17 mouse cellular contexts compared by ENCODE assay signal in genomic region chr4:140809118-140809517, GRCm38 (mm10). TPM values are rescaled to one million over a fixed set of nuclear protein-coding genes. Genes with fewer than 3 reads are reported as not detected.
DNase-seq lines count a peak whose midpoint lies in the region; ATAC-seq and TF ChIP-seq lines count a peak whose summit lies in the region.
"Had no signal": no experiment of that assay in that cellular context is flagged by ENCODE, and none has a peak within 500 bp of the region (broad histone marks: within the 10 kb centered on the region; RNA-seq: fewer than 3 reads in every experiment).

No protein-coding gene starts in this region.

- no peaks in the 10 kb centered on the region for H3K36me3 ChIP-seq in heart, embryonic 15.5 days
- no peaks in the 10 kb centered on the region for H3K36me3 ChIP-seq in thymus, adult 2 months (ENCODE audit: control insufficient read depth, insufficient read depth, low read length)
- H3K36me3 ChIP-seq: kidney, embryonic 15.5 days had no signal

- no peak overlapping the region for H3K4me2 ChIP-seq in heart, embryonic 15.5 days
- H3K4me2 ChIP-seq: kidney, embryonic 15.5 days had no signal

- H3K27ac ChIP-seq in heart, embryonic 15.5 days: no peak overlapping the region
- no peak overlapping the region for H3K27ac ChIP-seq in thymus, adult 2 months (ENCODE audit: control insufficient read depth, insufficient read depth, low read length)
- H3K27ac ChIP-seq: kidney, embryonic 15.5 days; macrophage had no signal

- DNase-seq in heart, postnatal 10 days: no peak
- peak; percentile 29 for DNase-seq in 416B (ENCODE audit: low read depth)
- DNase-seq in Muller cell, postnatal 12 days (ENCODE audit: inconsistent ontology term): peak; percentile 40
- DNase-seq in heart, postnatal 25 days (ENCODE audit: low spot score): peak; percentile 32
- no peak for DNase-seq in kidney, postnatal 4 days
- no peak for DNase-seq in thymus, adult 2 months
- DNase-seq: gastrocnemius, postnatal 36 days; midbrain, embryonic 14.5 days had no signal

- no peak for TF ChIP-seq CTCF in thymus, adult 2 months (IDR thresholded peaks at IDR 0.05; ENCODE audit: borderline replicate concordance, control insufficient read depth, extremely low read depth, insufficient read depth, low read length, poor library complexity)

- 23% methylated on average over 8 of the region's 8 CpGs for WGBS in heart, embryonic 15.5 days
- WGBS in thymus, adult 2 months: 85% methylated on average over 8 of the region's 8 CpGs

- H3K27me3 ChIP-seq in heart, embryonic 15.5 days: peaks cover 12% of the 10 kb centered on the region
- H3K27me3 ChIP-seq in thymus, adult 2 months (ENCODE audit: control insufficient read depth, insufficient read depth, low read length): no peaks in the 10 kb centered on the region

- H3K9ac ChIP-seq in heart, embryonic 15.5 days: no peak overlapping the region
- H3K9ac ChIP-seq: kidney, embryonic 15.5 days had no signal

- ATAC-seq in heart, embryonic 15.5 days (replicated peaks; ENCODE audit: insufficient number of reproducible peaks, insufficient read depth, low FRiP score, low read depth): peak; percentile 28; the same call in 1 of the 2 replicates

- H3K9me3 ChIP-seq in heart, embryonic 15.5 days (replicated peaks): no peaks in the 10 kb centered on the region
- H3K9me3 ChIP-seq: kidney, embryonic 15.5 days had no signal

- H3K4me3 ChIP-seq in heart, embryonic 15.5 days: no peak overlapping the region
- H3K4me3 ChIP-seq in thymus, adult 2 months (ENCODE audit: control insufficient read depth, insufficient read depth, low read length): no peak overlapping the region
- H3K4me3 ChIP-seq: kidney, embryonic 15.5 days had no signal

- no peak for TF ChIP-seq POLR2A in thymus, adult 2 months (IDR thresholded peaks at IDR 0.05; ENCODE audit: control insufficient read depth, extremely low read depth, insufficient read depth, low read length, poor library complexity)

- intact Hi-C loops in heart, postnatal 10 days (cut with DNase I): no loop called here
- intact Hi-C loops in heart, postnatal 25 days (cut with DNase I): no loop called here

- H3K4me1 ChIP-seq in heart, embryonic 15.5 days (replicated peaks): peaks cover 43% of the 10 kb centered on the region
- peaks cover 39% of the 10 kb centered on the region for H3K4me1 ChIP-seq in thymus, adult 2 months (replicated peaks; ENCODE audit: control insufficient read depth, insufficient read depth, low read length)

RNA-seq across cellular contexts. Expression of gene Padi3, which starts 1.3 kb away (rescaled TPM):
- 0.14 and 0.34 TPM in 2 replicates for polyA plus RNA-seq in heart, embryonic 15.5 days (2015; fragmentation: Nextera tagmentation; extraction: Ambion mirVana)
- total RNA-seq in heart, postnatal 10 days (2021): under 1 TPM; 0.12 TPM
- under 1 TPM in 1 of 2 experiments, not detected in 1; 0.20 TPM for total RNA-seq in heart, postnatal 25 days (2021)
- 2.6 and 3.7 TPM in 2 replicates for polyA plus RNA-seq in thymus, adult 2 months (2012; rRNA removed)
- total RNA-seq: layer of hippocampus, adult 18-20 months had no signal
- polyA plus RNA-seq: cortical plate, adult 2 months; forebrain, embryonic 11.5 days; hindbrain, embryonic 11.5 days; intestine, embryonic 14.5 days; midbrain, embryonic 14.5 days had no signal

RNA-seq across cellular contexts. Expression of gene Padi4, which starts 35.1 kb away (rescaled TPM):
- polyA plus RNA-seq in heart, embryonic 15.5 days (2015; fragmentation: Nextera tagmentation; extraction: Ambion mirVana): 1.9 and 2.5 TPM in 2 replicates
- total RNA-seq in heart, postnatal 10 days (2021): under 1 TPM; 0.40 to 0.48 TPM
- under 1 TPM; 0.73 to 0.98 TPM for total RNA-seq in heart, postnatal 25 days (2021)
- polyA plus RNA-seq in thymus, adult 2 months (2012; rRNA removed): 21.0 and 23.5 TPM in 2 replicates
- total RNA-seq: CH12.LX; layer of hippocampus, adult 18-20 months had no signal

RNA-seq across cellular contexts. Expression of gene Padi1, which starts 36.5 kb away (rescaled TPM):
- 0.05 and 0.08 TPM in 2 replicates for polyA plus RNA-seq in heart, embryonic 15.5 days (2015; fragmentation: Nextera tagmentation; extraction: Ambion mirVana)
- not detected for total RNA-seq in heart, postnatal 10 days (2021)
- total RNA-seq in heart, postnatal 25 days (2021): not detected
- polyA plus RNA-seq in thymus, adult 2 months (2012; rRNA removed): 0.85 and 0.89 TPM in 2 replicates
- total RNA-seq: layer of hippocampus, adult 18-20 months had no signal
- polyA plus RNA-seq: forebrain, embryonic 11.5 days; macrophage had no signal

Comparison
In these comparisons a context has a peak if more than half of its experiments do, and no peak if none do; other contexts are left out.
1. DNase-seq: peak in 416B (single experiment), Muller cell, postnatal 12 days (single experiment) and heart, postnatal 25 days (single experiment); none in heart, postnatal 10 days (0 of 2), kidney, postnatal 4 days (0 of 2) and thymus, adult 2 months (single experiment).